Mouse (Mus musculus): ENCODE data around the gene Ppa1. TPM values are rescaled to one million over a fixed set of nuclear protein-coding genes. Genes with fewer than 3 reads are reported as not detected.

Ppa1 gene
- polyA plus RNA-seq, 1 experiment from 2014 or later = 194 TPM

DNA sequence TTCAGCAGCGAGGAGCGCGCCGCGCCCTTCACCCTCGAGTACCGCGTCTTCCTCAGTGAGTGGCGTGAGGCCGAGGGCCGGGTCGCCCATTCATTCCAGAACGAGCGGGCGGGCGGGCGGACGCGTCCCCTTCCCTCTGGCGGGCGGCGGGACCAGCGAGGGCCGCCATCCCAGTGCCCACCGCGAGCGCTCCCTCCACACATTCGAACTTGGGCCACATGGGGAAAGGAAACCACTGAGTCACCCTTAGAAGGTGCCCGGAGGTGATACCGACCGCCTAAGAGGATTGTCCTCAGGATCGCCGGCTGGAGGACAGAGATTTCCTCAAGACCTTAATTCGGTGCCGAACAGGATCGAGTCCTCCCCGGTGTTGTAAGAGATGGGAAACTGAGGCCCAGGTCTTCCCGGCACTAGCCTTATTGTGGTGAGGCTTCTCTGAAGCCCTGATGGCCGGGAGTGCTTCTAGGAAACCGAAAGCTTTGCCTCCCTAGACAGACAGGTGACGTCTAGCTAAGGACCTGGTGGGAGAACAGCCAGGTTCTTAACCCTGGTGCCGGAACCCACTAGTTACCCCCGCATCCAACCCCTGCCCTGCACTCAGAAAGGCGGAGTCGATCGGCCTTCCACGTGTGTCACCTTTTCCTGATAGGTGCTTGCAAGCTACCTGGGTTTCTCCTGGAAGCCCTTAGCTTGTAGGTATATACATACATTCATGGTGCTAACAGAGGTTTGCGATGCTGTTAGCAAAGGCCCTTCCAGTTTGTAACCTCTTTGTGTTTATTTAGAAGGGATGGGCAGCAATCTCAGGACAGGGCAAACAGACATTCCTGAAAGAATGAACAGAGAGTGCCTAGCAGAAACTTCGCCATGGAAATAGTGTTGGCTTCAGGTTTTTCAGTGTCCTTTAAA is 639 bp downstream of the Ppa1 start:
- Histone ChIP-seq H3K4me3 (peak overlapping the region; percentile 84), H3K4me2 (peak overlapping the region; percentile 93), H3K9ac (peak overlapping the region; percentile 89), H3K27me3 (no peaks in the 10 kb centered on the region), H3K27ac (peak overlapping the region; percentile 80), H3K36me3 (peaks cover 11% of the 10 kb centered on the region; the same call in 1 of the 2 replicates), H3K4me1 (peaks cover 19% of the 10 kb centered on the region), H3K9me3 (no peaks in the 10 kb centered on the region)
- 0 out of 2 replicates have a peak, but pooled peaks have one; percentile 45 for ATAC-seq (ENCODE audit: insufficient number of reproducible peaks, insufficient read depth, low FRiP score, low TSS enrichment, low read depth)
- WGBS = 1% methylated on average over 48 of the region's 49 CpGs

GRCm38 (mm10) chr10:61654105-61654504 is 5.8 kb downstream of the Ppa1 start:
- no peak overlapping the region for H3K9ac ChIP-seq
- no peaks in the 10 kb centered on the region for H3K27me3 ChIP-seq
- no peak for ATAC-seq (ENCODE audit: insufficient number of reproducible peaks, insufficient read depth, low FRiP score, low TSS enrichment, low read depth)
- H3K4me3 ChIP-seq = no peak overlapping the region
- no peak overlapping the region for H3K4me2 ChIP-seq
- H3K9me3 ChIP-seq = no peaks in the 10 kb centered on the region
- H3K36me3 ChIP-seq = peaks cover 22% of the 10 kb centered on the region
- 87% methylated on average over 4 of the region's 4 CpGs for WGBS
- H3K4me1 ChIP-seq = peaks cover 12% of the 10 kb centered on the region
- H3K27ac ChIP-seq = no peak overlapping the region

DNA sequence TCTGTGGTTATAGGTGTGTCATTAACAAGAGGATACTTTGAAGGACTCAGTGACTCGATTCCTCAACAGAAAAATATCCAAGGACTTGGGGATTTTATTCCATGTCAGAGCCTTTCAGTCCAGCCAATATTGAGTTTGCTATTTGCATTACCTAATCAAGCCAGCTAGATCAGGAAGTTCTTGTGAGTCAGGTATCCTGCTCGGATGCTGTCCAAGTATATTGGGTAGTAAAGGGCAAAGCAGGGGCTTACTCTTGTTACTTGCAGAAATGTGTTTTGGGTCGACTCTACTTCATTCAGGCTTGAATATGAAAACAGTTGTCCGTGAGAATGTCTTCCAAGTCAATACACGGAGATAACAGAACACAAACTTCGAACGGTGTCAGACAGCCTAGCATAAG is 6.3 kb downstream of the Ppa1 start:
- ATAC-seq (ENCODE audit: insufficient number of reproducible peaks, insufficient read depth, low FRiP score, low TSS enrichment, low read depth) = no peak

GRCm38 (mm10) chr10:61655188-61655587 is 6.8 kb downstream of the Ppa1 start:
- H3K9me3 ChIP-seq = no peaks in the 10 kb centered on the region
- H3K36me3 ChIP-seq = peaks cover 32% of the 10 kb centered on the region
- H3K4me3 ChIP-seq = no peak overlapping the region
- H3K27me3 ChIP-seq = no peaks in the 10 kb centered on the region
- peaks cover 7% of the 10 kb centered on the region; the same call in 1 of the 2 replicates for H3K4me1 ChIP-seq
- no peak for ATAC-seq (ENCODE audit: insufficient number of reproducible peaks, insufficient read depth, low FRiP score, low TSS enrichment, low read depth)
- H3K27ac ChIP-seq = no peak overlapping the region
- H3K4me2 ChIP-seq = no peak overlapping the region
- no peak overlapping the region for H3K9ac ChIP-seq
- WGBS = 73% methylated on average over 3 of the region's 3 CpGs

More for the DNA sequence above, 6.3 kb downstream of the Ppa1 start:
- Histone ChIP-seq H3K27ac (no peak overlapping the region), H3K4me1 (peaks cover 7% of the 10 kb centered on the region; the same call in 1 of the 2 replicates), H3K9ac (no peak overlapping the region), H3K27me3 (no peaks in the 10 kb centered on the region), H3K9me3 (no peaks in the 10 kb centered on the region), H3K4me3 (no peak overlapping the region), H3K4me2 (no peak overlapping the region), H3K36me3 (peaks cover 27% of the 10 kb centered on the region)
- 82% methylated on average over 7 of the region's 7 CpGs for WGBS

- no peaks in the 10 kb centered on the region for H3K9me3 ChIP-seq
- no peak overlapping the region for H3K4me2 ChIP-seq
- no peak overlapping the region for H3K4me3 ChIP-seq
- 87% methylated on average over 18 of the region's 18 CpGs for WGBS
- peaks cover 3% of the 10 kb centered on the region; the same call in 1 of the 2 replicates for H3K4me1 ChIP-seq
- ATAC-seq (ENCODE audit: insufficient number of reproducible peaks, insufficient read depth, low FRiP score, low TSS enrichment, low read depth) = no peak
- H3K36me3 ChIP-seq = peaks cover 44% of the 10 kb centered on the region
- H3K27me3 ChIP-seq = no peaks in the 10 kb centered on the region
- H3K27ac ChIP-seq = no peak overlapping the region
- H3K9ac ChIP-seq = no peak overlapping the region
Observed at GRCm38 (mm10) chr10:61656928-61657882, 8.9 kb downstream of the Ppa1 start.

DNA sequence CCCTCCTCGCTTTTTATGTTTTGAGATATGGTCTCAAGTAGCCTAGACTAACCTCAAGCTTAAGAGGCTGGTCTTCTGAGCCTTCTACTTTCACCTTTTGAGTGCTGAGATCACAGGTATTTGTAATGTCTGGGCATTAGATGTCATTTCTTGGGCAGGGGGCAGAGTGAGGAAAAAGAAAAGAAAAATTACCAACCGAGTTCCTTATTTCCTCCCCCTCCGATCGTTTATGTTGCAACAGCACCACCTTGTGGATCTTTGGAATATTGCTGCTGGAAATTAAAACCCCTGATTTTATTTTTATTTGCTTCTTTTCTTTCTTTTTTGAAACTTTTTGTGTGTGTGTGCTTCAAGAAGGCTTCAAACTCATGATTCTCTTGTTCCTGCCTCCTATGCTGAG is 9.6 kb downstream of the Ppa1 start:
- H3K4me1 ChIP-seq = peaks cover 3% of the 10 kb centered on the region; the same call in 1 of the 2 replicates
- H3K27me3 ChIP-seq = no peaks in the 10 kb centered on the region
- peaks cover 48% of the 10 kb centered on the region for H3K36me3 ChIP-seq
- H3K9me3 ChIP-seq = no peaks in the 10 kb centered on the region
- no peak overlapping the region for H3K9ac ChIP-seq
- WGBS = 27% methylated on average over 4 of the region's 4 CpGs
- H3K27ac ChIP-seq = no peak overlapping the region
- H3K4me3 ChIP-seq = no peak overlapping the region
- no peak overlapping the region for H3K4me2 ChIP-seq
- ATAC-seq (ENCODE audit: insufficient number of reproducible peaks, insufficient read depth, low FRiP score, low TSS enrichment, low read depth) = no peak

DNA sequence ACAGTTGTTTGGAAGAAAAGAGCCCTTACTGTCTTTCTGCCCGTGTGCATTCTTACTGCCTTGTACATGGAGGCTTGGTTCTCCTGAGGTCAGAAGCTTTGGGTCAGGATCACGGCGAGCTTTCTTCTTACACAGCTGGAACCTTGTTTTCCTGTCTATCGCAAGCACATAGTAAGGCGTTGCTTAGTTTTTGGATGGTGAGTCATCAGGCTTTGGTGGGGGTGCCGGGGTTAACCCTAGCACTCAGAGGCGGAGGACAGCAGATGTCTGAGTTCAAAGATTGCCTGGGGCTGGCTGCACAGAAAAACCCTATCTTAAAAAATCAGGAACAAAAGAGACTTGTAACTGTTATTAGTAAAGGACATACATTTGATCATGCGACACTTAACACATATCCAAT is 13.5 kb downstream of the Ppa1 start:
- Histone ChIP-seq H3K4me3 (no peak overlapping the region), H3K27me3 (no peaks in the 10 kb centered on the region), H3K27ac (peak overlapping the region; percentile 8; the same call in 1 of the 2 replicates), H3K4me2 (no peak overlapping the region), H3K36me3 (peaks cover 64% of the 10 kb centered on the region), H3K9ac (no peak overlapping the region), H3K9me3 (no peaks in the 10 kb centered on the region), H3K4me1 (peaks cover 3% of the 10 kb centered on the region; the same call in 1 of the 2 replicates)
- WGBS = 69% methylated on average over 8 of the region's 8 CpGs
- ATAC-seq (ENCODE audit: insufficient number of reproducible peaks, insufficient read depth, low FRiP score, low TSS enrichment, low read depth) = no peak

DNA sequence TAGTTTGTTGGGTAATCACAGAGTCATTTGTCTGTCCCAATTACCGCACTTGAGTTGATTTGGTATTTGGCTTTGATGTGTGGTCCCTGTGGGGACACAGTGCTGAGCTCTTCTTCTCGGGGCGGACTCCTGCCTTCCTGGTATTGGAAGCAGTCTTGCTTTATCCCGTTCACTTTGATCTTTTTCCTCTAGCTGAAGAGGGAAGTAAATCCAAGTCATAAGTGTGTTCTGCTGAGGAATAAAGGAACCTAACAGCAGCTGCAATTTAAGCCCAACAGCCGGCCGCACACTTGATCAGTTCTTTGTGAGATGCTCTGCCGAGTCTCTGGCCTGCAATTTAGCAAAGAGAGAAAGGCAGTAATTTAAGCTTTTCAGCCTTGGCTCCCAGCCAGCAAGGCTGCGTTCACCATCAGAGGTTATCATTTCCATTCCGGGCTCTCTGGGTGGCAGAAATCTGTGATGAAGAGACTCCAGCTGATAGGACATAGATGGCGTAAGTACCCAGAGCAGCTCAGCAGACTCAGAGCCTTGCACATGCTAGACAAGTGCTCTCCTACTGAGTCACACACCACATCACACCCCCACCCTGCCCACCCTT is 14.1 kb downstream of the Ppa1 start:
- ATAC-seq (ENCODE audit: insufficient number of reproducible peaks, insufficient read depth, low FRiP score, low TSS enrichment, low read depth) = no peak
- Histone ChIP-seq H3K9ac (no peak overlapping the region), H3K4me3 (no peak overlapping the region), H3K4me2 (no peak overlapping the region), H3K27me3 (no peaks in the 10 kb centered on the region), H3K9me3 (no peaks in the 10 kb centered on the region), H3K4me1 (peaks cover 3% of the 10 kb centered on the region; the same call in 1 of the 2 replicates), H3K36me3 (peaks cover 68% of the 10 kb centered on the region), H3K27ac (no peak overlapping the region)
- 47% methylated on average over 10 of the region's 10 CpGs for WGBS

GRCm38 (mm10) chr10:61665111-61665510 is 16.8 kb downstream of the Ppa1 start:
- Histone ChIP-seq H3K9ac (no peak overlapping the region), H3K4me2 (no peak overlapping the region), H3K4me3 (no peak overlapping the region), H3K36me3 (peaks cover 85% of the 10 kb centered on the region), H3K27me3 (no peaks in the 10 kb centered on the region), H3K9me3 (no peaks in the 10 kb centered on the region), H3K4me1 (peaks cover 3% of the 10 kb centered on the region; the same call in 1 of the 2 replicates), H3K27ac (no peak overlapping the region)
- no peak for ATAC-seq (ENCODE audit: insufficient number of reproducible peaks, insufficient read depth, low FRiP score, low TSS enrichment, low read depth)
- WGBS = 96% methylated on average over 10 of the region's 10 CpGs

- H3K27me3 ChIP-seq = no peaks in the 10 kb centered on the region
Observed at GRCm38 (mm10) chr10:61665651-61666050, 17.3 kb downstream of the Ppa1 start.

GRCm38 (mm10) chr10:61669289-61669688 is 20.9 kb downstream of the Ppa1 start:
- no peak overlapping the region for H3K27ac ChIP-seq
- no peak overlapping the region for H3K4me3 ChIP-seq
- no peak overlapping the region for H3K9ac ChIP-seq
- ATAC-seq (ENCODE audit: insufficient number of reproducible peaks, insufficient read depth, low FRiP score, low TSS enrichment, low read depth) = no peak
- no peaks in the 10 kb centered on the region for H3K9me3 ChIP-seq
- H3K36me3 ChIP-seq = peaks cover 90% of the 10 kb centered on the region
- no peak overlapping the region for H3K4me2 ChIP-seq
- WGBS = 86% methylated on average over 7 of the region's 7 CpGs
- H3K4me1 ChIP-seq = no peaks in the 10 kb centered on the region
- H3K27me3 ChIP-seq = no peaks in the 10 kb centered on the region

More at GRCm38 (mm10) chr10:61665651-61666050, 17.3 kb downstream of the Ppa1 start:
- peaks cover 3% of the 10 kb centered on the region; the same call in 1 of the 2 replicates for H3K4me1 ChIP-seq
- H3K9me3 ChIP-seq = no peaks in the 10 kb centered on the region
- H3K4me2 ChIP-seq = no peak overlapping the region
- no peak overlapping the region for H3K27ac ChIP-seq
- H3K9ac ChIP-seq = no peak overlapping the region
- no peak overlapping the region for H3K4me3 ChIP-seq
- 93% methylated on average over 3 of the region's 3 CpGs for WGBS
- peaks cover 86% of the 10 kb centered on the region for H3K36me3 ChIP-seq
- ATAC-seq (ENCODE audit: insufficient number of reproducible peaks, insufficient read depth, low FRiP score, low TSS enrichment, low read depth) = no peak
